Mouse (Mus musculus) forebrain, embryonic 11.5 days (tissue): ENCODE measurements around the gene Cyyr1. TPM values are rescaled to one million over a fixed set of nuclear protein-coding genes. Genes with fewer than 3 reads are reported as not detected.
"Not testable (repeated sequence)": the region's sequence is repeated elsewhere in the genome, so short reads cannot be mapped to it uniquely, and the experiment has no call there.

Experiments used
- ATAC-seq: fragments of 200-750 bp; cut with Nextera tagmentation; replicated peaks from 2 replicates; pipeline ENCODE4 v1.8.0; 2017; ENCODE audit warnings: moderate TSS enrichment; ENCODE audit not compliant: low FRiP score
- DNase-seq: peaks from one replicate; pipeline ENCODE4 v3.0.0-alpha.2; 2017; ENCODE audit warnings: low spot score
- H3K27ac ChIP-seq: fragments of 300-500 bp; sonication (generic); 2 replicates; pipeline ENCODE4 v1.5.1; 2014; ENCODE audit warnings: low read depth, low read length
- H3K27me3 ChIP-seq: fragments of 300-500 bp; sonication (generic); 2 replicates; pipeline ENCODE4 v1.6.1; 2014; ENCODE audit warnings: mild to moderate bottlenecking, low read length, mixed read lengths; ENCODE audit not compliant: control insufficient read depth, insufficient read depth
- H3K36me3 ChIP-seq: fragments of 300-500 bp; sonication (generic); 2 replicates; pipeline ENCODE4 v1.6.1; 2014; ENCODE audit warnings: mild to moderate bottlenecking, low read length, moderate library complexity, mixed read lengths; ENCODE audit not compliant: control insufficient read depth, insufficient read depth
- H3K4me1 ChIP-seq: fragments of 300-500 bp; sonication (generic); replicated peaks from 2 replicates; pipeline ENCODE4 v1.6.1; 2014; ENCODE audit warnings: low read length, mixed read lengths; ENCODE audit not compliant: control insufficient read depth, insufficient read depth
- H3K4me2 ChIP-seq: fragments of 300-500 bp; sonication (generic); 2 replicates; pipeline ENCODE4 v1.6.1; 2014; ENCODE audit warnings: low read depth, mild to moderate bottlenecking, low read length, moderate library complexity, mixed read lengths; ENCODE audit not compliant: severe bottlenecking
- H3K4me3 ChIP-seq: fragments of 300-500 bp; sonication (generic); 2 replicates; pipeline ENCODE4 v1.5.1; 2014; ENCODE audit warnings: low read depth, low read length
- H3K9ac ChIP-seq: fragments of 300-500 bp; sonication (generic); 2 replicates; pipeline ENCODE4 v1.6.1; 2014; ENCODE audit warnings: low read length
- H3K9me3 ChIP-seq: fragments of 300-500 bp; sonication (generic); 2 replicates; pipeline ENCODE4 v1.6.1; 2016; ENCODE audit warnings: low read length, mixed read lengths; ENCODE audit not compliant: control insufficient read depth
- WGBS: fragments of 180-500 bp; shearing (Covaris S2); extraction: QIAGEN DNeasy Blood & Tissue Kit; methylation state at CpG from one replicate; pipeline ENCODE4 v1.1.7; 2014; 5-methylcytosine and 5-hydroxymethylcytosine counted together
- polyA plus RNA-seq: library from polyadenylated mRNA; unstranded; fragments of >200 nt; fragmentation: Nextera tagmentation; extraction: Ambion mirVana; gene quantifications from 2 replicates; pipeline ENCODE4 v1.2.1, GENCODE M21; 2014

Gene Cyyr1
- 3.9 and 4.3 TPM in 2 replicates for polyA plus RNA-seq

- H3K9ac ChIP-seq, H3K4me2 ChIP-seq, H3K36me3 ChIP-seq, DNase-seq, H3K4me1 ChIP-seq, H3K27me3 ChIP-seq, ATAC-seq, H3K4me3 ChIP-seq, H3K27ac ChIP-seq, H3K9me3 ChIP-seq: not testable (repeated sequence)
- WGBS, result 86% methylated on average over 10 of the region's 13 CpGs
Measured at GRCm38 (mm10) chr16:85553297-85553696, at the start of gene Cyyr1. Gene Cyyr1, minus strand, starts transcription at chr16:85553397.

GRCm38 (mm10) chr16:85588844-85589243 is 35.6 kb upstream of the Cyyr1 start:
- no peak for DNase-seq
- ATAC-seq, result no peak
- no peak overlapping the region for H3K4me2 ChIP-seq
- H3K36me3 ChIP-seq, result no peaks in the 10 kb centered on the region
- H3K4me3 ChIP-seq, result no peak overlapping the region
- no peaks in the 10 kb centered on the region for H3K9me3 ChIP-seq
- H3K9ac ChIP-seq, result no peak overlapping the region
- H3K4me1 ChIP-seq, result no peaks in the 10 kb centered on the region
- WGBS, result 78% methylated on average over 7 of the region's 7 CpGs
- H3K27ac ChIP-seq, result no peak overlapping the region
- no peaks in the 10 kb centered on the region for H3K27me3 ChIP-seq

GRCm38 (mm10) chr16:85587573-85588226 is 34.5 kb upstream of the Cyyr1 start:
- Histone ChIP-seq H3K27ac (no peak overlapping the region), H3K9me3 (no peaks in the 10 kb centered on the region), H3K4me1 (no peaks in the 10 kb centered on the region), H3K4me3 (no peak overlapping the region), H3K9ac (no peak overlapping the region), H3K27me3 (no peaks in the 10 kb centered on the region), H3K36me3 (no peaks in the 10 kb centered on the region), H3K4me2 (no peak overlapping the region)
- DNase-seq, result no peak
- no peak for ATAC-seq
- WGBS, result 88% methylated on average over 4 of the region's 4 CpGs

GRCm38 (mm10) chr16:85566474-85566873 is 13.3 kb upstream of the Cyyr1 start:
- ATAC-seq (no peak), DNase-seq (no peak)
- Histone ChIP-seq H3K4me2 (no peak overlapping the region), H3K9me3 (no peaks in the 10 kb centered on the region), H3K4me1 (no peaks in the 10 kb centered on the region), H3K36me3 (no peaks in the 10 kb centered on the region), H3K27me3 (no peaks in the 10 kb centered on the region), H3K27ac (no peak overlapping the region), H3K9ac (no peak overlapping the region), H3K4me3 (no peak overlapping the region)
- 89% methylated on average over 5 of the region's 5 CpGs for WGBS

- H3K27ac ChIP-seq, result no peak overlapping the region
- no peaks in the 10 kb centered on the region for H3K4me1 ChIP-seq
- H3K9me3 ChIP-seq, result no peaks in the 10 kb centered on the region
- H3K4me3 ChIP-seq, result no peak overlapping the region
- no peaks in the 10 kb centered on the region for H3K36me3 ChIP-seq
- no peak overlapping the region for H3K9ac ChIP-seq
- 45% methylated on average over 8 of the region's 8 CpGs for whole genome bisulfite sequencing
- DNase-seq (no peak), ATAC-seq (no peak)
- H3K27me3 ChIP-seq, result no peaks in the 10 kb centered on the region
- no peak overlapping the region for H3K4me2 ChIP-seq
Measured at GRCm38 (mm10) chr16:85553838-85554237, 641 bp upstream of the Cyyr1 start.

GRCm38 (mm10) chr16:85551976-85552375 is 1.2 kb downstream of the Cyyr1 start:
- not testable (repeated sequence) for H3K27me3 ChIP-seq, DNase-seq, H3K27ac ChIP-seq, H3K4me3 ChIP-seq, H3K4me2 ChIP-seq, H3K4me1 ChIP-seq, H3K9me3 ChIP-seq, H3K9ac ChIP-seq, H3K36me3 ChIP-seq, ATAC-seq
- WGBS, result 94% methylated on average over 1 of the region's 11 CpGs

GRCm38 (mm10) chr16:85549971-85550567 is 3.1 kb downstream of the Cyyr1 start:
- DNase-seq (peak; percentile 69), ATAC-seq (peak; percentile 75)
- H3K36me3 ChIP-seq, result no peaks in the 10 kb centered on the region
- H3K9me3 ChIP-seq, result no peaks in the 10 kb centered on the region
- H3K27me3 ChIP-seq, result no peaks in the 10 kb centered on the region
- no peak overlapping the region for H3K27ac ChIP-seq
- no peaks in the 10 kb centered on the region for H3K4me1 ChIP-seq
- peak overlapping the region; percentile 72 for H3K4me2 ChIP-seq
- H3K4me3 ChIP-seq, result peak overlapping the region; percentile 32
- peak overlapping the region; percentile 52 for H3K9ac ChIP-seq
- WGBS, result 1% methylated on average over 25 of the region's 25 CpGs

GRCm38 (mm10) chr16:85546519-85546918 is 6.7 kb downstream of the Cyyr1 start:
- Histone ChIP-seq H3K9ac (no peak overlapping the region), H3K4me3 (no peak overlapping the region), H3K36me3 (no peaks in the 10 kb centered on the region), H3K4me1 (no peaks in the 10 kb centered on the region), H3K27ac (no peak overlapping the region), H3K9me3 (no peaks in the 10 kb centered on the region), H3K27me3 (no peaks in the 10 kb centered on the region), H3K4me2 (no peak overlapping the region)
- 80% methylated on average over 6 of the region's 6 CpGs for WGBS
- DNase-seq (no peak), ATAC-seq (no peak)
